Mouse (Mus musculus) MEL (cell line): ENCODE results near the gene Tbxa2r. TPM values are rescaled to one million over a fixed set of nuclear protein-coding genes. Genes with fewer than 3 reads are reported as not detected.
A peak's percentile ranks its signal among the peaks of the same experiment; 100 is the strongest.

Experiments used
- DNase-seq: peaks from one replicate; pipeline ENCODE4 v3.0.0; 2011; ENCODE audit warnings: low read depth, low spot score
- H3K27ac ChIP-seq: 2 replicates; pipeline ENCODE4 v1.5.1; 2012; ENCODE audit warnings: low read depth, mild to moderate bottlenecking, control low read depth, low read length, moderate library complexity; ENCODE audit not compliant: control insufficient read depth
- H3K27me3 ChIP-seq, 2 experiments: fragments of 150-350 bp in 1 of 2; sonication (generic) in 1 of 2; 2 replicates each; pipeline ENCODE4 v1.6.1; 2012; ENCODE audit warnings: low read length in 2 of 2, mild to moderate bottlenecking in 2 of 2, improper control_type of control experiment in 1 of 2, moderate library complexity in 1 of 2; ENCODE audit not compliant: insufficient read depth in 2 of 2, control insufficient read depth in 1 of 2
- H3K36me3 ChIP-seq, 2 experiments: 2 replicates each; pipeline ENCODE4 v1.6.1; 2012 to 2014; ENCODE audit warnings: low read length in 2 of 2, improper control_type of control experiment in 1 of 2, inconsistent platforms in 1 of 2, mild to moderate bottlenecking in 1 of 2; ENCODE audit not compliant: insufficient read depth in 2 of 2, control insufficient read depth in 1 of 2
- H3K4me1 ChIP-seq, 2 experiments: fragments of 150-350 bp in 1 of 2; sonication (generic) in 1 of 2; 2 replicates each; pipeline ENCODE4 v1.6.1; 2012; ENCODE audit warnings: low read length in 2 of 2, improper control_type of control experiment in 1 of 2, mild to moderate bottlenecking in 1 of 2; ENCODE audit not compliant: insufficient read depth in 2 of 2, control insufficient read depth in 1 of 2
- H3K4me3 ChIP-seq, 2 experiments: fragments of 150-350 bp in 1 of 2; sonication (generic) in 1 of 2; 2 replicates each; pipeline ENCODE4 v1.5.1; 2012; ENCODE audit warnings: low read depth in 2 of 2, low read length in 2 of 2, mild to moderate bottlenecking in 2 of 2, moderate library complexity in 2 of 2, control low read depth in 1 of 2, improper control_type of control experiment in 1 of 2; ENCODE audit not compliant: control insufficient read depth in 1 of 2, insufficient read depth in 1 of 2
- H3K79me2 ChIP-seq: 2 replicates; pipeline ENCODE4 v1.6.1; 2012; ENCODE audit warnings: mild to moderate bottlenecking, low read length, moderate library complexity; ENCODE audit not compliant: control insufficient read depth, poor library complexity, insufficient read depth
- H3K9ac ChIP-seq: 2 replicates; pipeline ENCODE4 v1.6.1; 2012; ENCODE audit warnings: low read depth, mild to moderate bottlenecking, control low read depth, low read length, moderate library complexity; ENCODE audit not compliant: control insufficient read depth, poor library complexity, severe bottlenecking
- H3K9me3 ChIP-seq: fragments of 150-350 bp; sonication (generic); replicated peaks from 2 replicates; pipeline ENCODE4 v1.6.1; 2012; ENCODE audit warnings: mild to moderate bottlenecking, low read length, improper control_type of control experiment, moderate library complexity; ENCODE audit not compliant: insufficient read depth
- CTCF ChIP-seq, 3 experiments: IDR thresholded peaks in 2 of 3; conservative IDR thresholded peaks in 1 of 3; 2 replicates each; pipeline ENCODE4 v1.5.1; 2011 to 2012; ENCODE audit warnings: low read length in 3 of 3, low read depth in 2 of 3, mild to moderate bottlenecking in 2 of 3, improper control_type of control experiment in 1 of 3, inconsistent platforms in 1 of 3, mixed read lengths in 1 of 3, moderate library complexity in 1 of 3; ENCODE audit not compliant: control insufficient read depth in 1 of 3, insufficient read depth in 1 of 3, poor library complexity in 1 of 3, severe bottlenecking in 1 of 3
- E2F4 ChIP-seq: IDR thresholded peaks from 2 replicates; pipeline ENCODE4 v1.6.1; 2011; ENCODE audit warnings: low read depth, low read length, improper control_type of control experiment, borderline replicate concordance
- ETS1 ChIP-seq: IDR thresholded peaks from 2 replicates; pipeline ENCODE4 v1.6.1; 2012; ENCODE audit warnings: low read depth, mild to moderate bottlenecking, inconsistent platforms, low read length, improper control_type of control experiment, moderate library complexity
- GATA1 ChIP-seq: IDR thresholded peaks from 2 replicates; pipeline ENCODE4 v1.6.1; 2011; ENCODE audit warnings: low read depth, low read length, improper control_type of control experiment
- KAT2A ChIP-seq: conservative IDR thresholded peaks from 2 replicates; pipeline ENCODE4 v1.6.1; 2012; ENCODE audit warnings: low read depth, low read length, improper control_type of control experiment, inconsistent platforms
- MAZ ChIP-seq: IDR thresholded peaks from 2 replicates; pipeline ENCODE4 v1.6.1; 2012; ENCODE audit warnings: low read depth, mild to moderate bottlenecking, inconsistent platforms, low read length, improper control_type of control experiment
- MYC ChIP-seq: IDR thresholded peaks from 2 replicates; pipeline ENCODE4 v1.6.1; 2011; ENCODE audit warnings: low read depth, mild to moderate bottlenecking, low read length, improper control_type of control experiment, moderate library complexity
- NRF1 ChIP-seq: IDR thresholded peaks from 2 replicates; pipeline ENCODE4 v1.6.1; 2014; ENCODE audit warnings: low read depth, mild to moderate bottlenecking, inconsistent platforms, low read length, improper control_type of control experiment, moderate library complexity; ENCODE audit not compliant: poor library complexity, insufficient read depth, severe bottlenecking
- POLR2AphosphoS2 ChIP-seq: IDR thresholded peaks from 2 replicates; pipeline ENCODE4 v1.6.1; 2011; ENCODE audit warnings: low read length, improper control_type of control experiment
- POLR2AphosphoS5 ChIP-seq: IDR thresholded peaks from 2 replicates; pipeline ENCODE4 v1.6.1; 2012; ENCODE audit warnings: low read depth, borderline replicate concordance, mild to moderate bottlenecking, inconsistent platforms, low read length, moderate library complexity, mixed read lengths
- TAL1 ChIP-seq: IDR thresholded peaks from 2 replicates; pipeline ENCODE4 v1.6.1; 2012; ENCODE audit warnings: mild to moderate bottlenecking, inconsistent platforms, low read length, moderate library complexity, mixed read lengths
- TCF12 ChIP-seq: IDR thresholded peaks from 2 replicates; pipeline ENCODE4 v1.6.1; 2014; ENCODE audit warnings: low read depth, mild to moderate bottlenecking, inconsistent platforms, low read length, improper control_type of control experiment, moderate library complexity
- UBTF ChIP-seq: IDR thresholded peaks from 2 replicates; pipeline ENCODE4 v1.6.1; 2012; ENCODE audit warnings: low read depth, mild to moderate bottlenecking, inconsistent platforms, low read length, improper control_type of control experiment, moderate library complexity, borderline replicate concordance; ENCODE audit not compliant: insufficient read depth
- USF1 ChIP-seq: IDR thresholded peaks from 2 replicates; pipeline ENCODE4 v1.6.1; 2014; ENCODE audit warnings: low read depth, mild to moderate bottlenecking, inconsistent platforms, low read length, improper control_type of control experiment, moderate library complexity
- USF2 ChIP-seq, 2 experiments: IDR thresholded peaks; 2 replicates each; pipeline ENCODE4 v1.6.1; 2011 to 2012; ENCODE audit warnings: improper control_type of control experiment in 2 of 2, low read length in 2 of 2, borderline replicate concordance in 1 of 2, inconsistent platforms in 1 of 2, low read depth in 1 of 2, mild to moderate bottlenecking in 1 of 2; ENCODE audit not compliant: insufficient read depth in 1 of 2
- polyA plus RNA-seq, 2 experiments: library from polyadenylated mRNA; stranded (reverse) in 1 of 2; unstranded in 1 of 2; fragments of >175 nt in 1 of 2; fragments of >200 nt in 1 of 2; gene quantifications; 2 replicates each; pipeline versions ENCODE4 v1.2.1 to v1.2.4; 2012; ENCODE audit warnings: low replicate concordance in 2 of 2, low read depth in 1 of 2; ENCODE audit not compliant: insufficient read length in 2 of 2, insufficient read depth in 1 of 2, missing spikeins in 1 of 2
- total RNA-seq: library from RNA; depleted of rRNA; stranded (reverse); fragments of 300-350 nt; gene quantifications from 2 replicates; pipeline ENCODE4 v1.2.3, GENCODE M21; 2012

Gene Tbxa2r
- total and polyA plus RNA-seq, 3 experiments = 0.31 TPM; not detected in 2

DNA sequence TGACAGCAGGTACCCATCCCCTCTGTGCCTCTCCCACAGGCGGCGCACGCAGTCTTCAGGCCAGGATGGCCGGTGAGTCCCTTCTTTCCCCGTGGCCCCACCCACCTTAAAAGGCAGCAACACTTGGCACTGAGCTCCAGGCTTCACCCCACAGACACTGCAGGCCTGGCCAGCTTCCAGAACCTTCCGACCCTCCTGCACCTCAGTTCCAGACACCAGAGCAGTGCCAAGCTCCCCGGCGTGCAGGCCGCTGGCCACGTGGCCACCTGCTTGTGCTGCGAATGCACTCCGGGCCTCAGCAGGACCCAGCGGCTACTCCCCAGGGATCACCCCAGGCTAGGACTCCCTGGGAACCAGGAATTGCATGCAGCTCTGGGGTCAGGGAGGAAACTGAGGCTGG lies 14.9 kb upstream of the Tbxa2r start:
- no peaks in the 10 kb centered on the region for H3K79me2 ChIP-seq
- peaks cover 0 to 2% of the 10 kb centered on the region in 2 experiments; a peak in 1 of 4 replicates for H3K36me3 ChIP-seq
- peaks cover 0 to 2% of the 10 kb centered on the region in 2 experiments; a peak in 1 of 4 replicates for H3K4me1 ChIP-seq
- H3K9ac ChIP-seq = no peak overlapping the region
- H3K9me3 ChIP-seq = no peaks in the 10 kb centered on the region
- TF ChIP-seq E2F4 = no peak
- TF ChIP-seq TCF12 = no peak
- TF ChIP-seq POLR2AphosphoS5 = no peak
- TF ChIP-seq POLR2AphosphoS2 = no peak
- no peak for TF ChIP-seq TAL1
- no peak for TF ChIP-seq KAT2A
- no peak for TF ChIP-seq ETS1
- no peak for TF ChIP-seq USF2 (IDR thresholded peaks at IDR 0.05; ENCODE audit: borderline replicate concordance in 1 of 2, insufficient read depth in 1 of 2, low read depth in 1 of 2, low read length in 2 of 2)
- no peak for DNase-seq
- no peak overlapping the region for H3K27ac ChIP-seq
- no peak overlapping the region for H3K4me3 ChIP-seq
- no peaks in the 10 kb centered on the region for H3K27me3 ChIP-seq

DNA sequence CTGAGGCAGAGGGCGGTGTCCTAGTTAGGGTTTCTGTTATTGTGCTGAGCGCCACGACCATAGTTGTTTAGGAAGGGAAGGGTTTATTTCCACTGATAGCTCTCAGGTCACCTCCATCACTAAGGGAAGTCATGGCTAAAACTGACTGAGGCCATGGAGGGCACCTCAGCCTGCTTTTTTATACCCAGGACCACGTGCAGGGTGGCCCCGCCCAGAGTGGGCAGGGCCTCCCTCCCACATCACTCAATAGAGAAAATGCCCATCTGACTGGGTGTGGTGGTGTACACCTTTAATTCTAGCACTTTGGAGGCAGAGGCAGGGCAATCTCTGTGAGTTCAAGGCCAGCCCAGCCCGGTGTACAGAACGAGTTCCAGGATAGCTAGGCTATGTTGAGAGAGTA lies 14.3 kb upstream of the Tbxa2r start:
- no peak for TF ChIP-seq CTCF (IDR thresholded peaks at IDR 0.05 in 2 of 3, conservative IDR thresholded peaks at IDR 0.05 in 1 of 3; ENCODE audit: control insufficient read depth in 1 of 3, insufficient read depth in 1 of 3, low read depth in 2 of 3, low read length in 3 of 3, poor library complexity in 1 of 3, severe bottlenecking in 1 of 3)
- TF ChIP-seq USF1 = 0 out of 2 replicates have a peak, but pooled peaks have one; percentile 34
- TF ChIP-seq MAZ = no peak
- no peak overlapping the region for H3K27ac ChIP-seq
- no peak overlapping the region for H3K4me3 ChIP-seq
- no peak overlapping the region for H3K9ac ChIP-seq
- no peaks in the 10 kb centered on the region for H3K27me3 ChIP-seq
- H3K9me3 ChIP-seq = no peaks in the 10 kb centered on the region
- DNase-seq = no peak
- no peaks in the 10 kb centered on the region for H3K79me2 ChIP-seq
- peaks cover 0 to 8% of the 10 kb centered on the region in 2 experiments; a peak in 1 of 4 replicates for H3K4me1 ChIP-seq
- H3K36me3 ChIP-seq = peaks cover 2% of the 10 kb centered on the region in 2 experiments; a peak in 1 of 4 replicates

DNA sequence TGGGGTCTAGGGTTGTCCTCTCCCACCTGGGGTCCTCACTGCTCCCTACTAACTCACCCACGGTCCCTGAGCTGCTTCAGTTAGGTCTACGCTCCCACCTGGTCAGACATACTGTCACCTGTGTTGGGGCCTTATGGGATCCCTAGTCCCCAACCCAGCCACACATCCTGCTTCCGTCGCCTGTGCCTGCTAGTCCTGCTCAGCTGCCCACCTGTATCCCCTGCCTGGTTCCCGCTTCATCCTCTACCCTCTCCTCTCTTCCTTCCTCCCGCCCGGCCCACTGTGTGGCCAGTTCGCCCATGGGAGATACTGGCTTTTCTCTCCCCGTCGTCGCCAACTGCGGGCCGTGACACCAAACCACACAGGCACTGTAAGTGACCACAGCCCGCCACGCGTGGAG lies 12.9 kb upstream of the Tbxa2r start:
- peaks cover 0 to 2% of the 10 kb centered on the region in 2 experiments; a peak in 1 of 4 replicates for H3K36me3 ChIP-seq
- no peak overlapping the region for H3K9ac ChIP-seq
- no peak for DNase-seq
- no peaks in the 10 kb centered on the region for H3K9me3 ChIP-seq
- no peak overlapping the region for H3K4me3 ChIP-seq
- TF ChIP-seq MYC = no peak
- no peak for TF ChIP-seq NRF1
- no peak for TF ChIP-seq CTCF (IDR thresholded peaks at IDR 0.05 in 2 of 3, conservative IDR thresholded peaks at IDR 0.05 in 1 of 3; ENCODE audit: control insufficient read depth in 1 of 3, insufficient read depth in 1 of 3, low read depth in 2 of 3, low read length in 3 of 3, poor library complexity in 1 of 3, severe bottlenecking in 1 of 3)
- no peak for TF ChIP-seq POLR2AphosphoS5
- no peak for TF ChIP-seq UBTF
- no peak for TF ChIP-seq GATA1
- H3K27me3 ChIP-seq = no peaks in the 10 kb centered on the region
- H3K79me2 ChIP-seq = no peaks in the 10 kb centered on the region; the same call in 1 of the 2 replicates
- peaks cover 0 to 9% of the 10 kb centered on the region in 2 experiments; a peak in 1 of 4 replicates for H3K4me1 ChIP-seq
- H3K27ac ChIP-seq = no peak overlapping the region
